Mouse (Mus musculus) lung, postnatal 14 days (tissue): ENCODE results near the gene Zer1.

Source experiments
- DNase-seq: peaks from one replicate; pipeline ENCODE4 v3.0.0; 2021

Gene Zer1

DNA sequence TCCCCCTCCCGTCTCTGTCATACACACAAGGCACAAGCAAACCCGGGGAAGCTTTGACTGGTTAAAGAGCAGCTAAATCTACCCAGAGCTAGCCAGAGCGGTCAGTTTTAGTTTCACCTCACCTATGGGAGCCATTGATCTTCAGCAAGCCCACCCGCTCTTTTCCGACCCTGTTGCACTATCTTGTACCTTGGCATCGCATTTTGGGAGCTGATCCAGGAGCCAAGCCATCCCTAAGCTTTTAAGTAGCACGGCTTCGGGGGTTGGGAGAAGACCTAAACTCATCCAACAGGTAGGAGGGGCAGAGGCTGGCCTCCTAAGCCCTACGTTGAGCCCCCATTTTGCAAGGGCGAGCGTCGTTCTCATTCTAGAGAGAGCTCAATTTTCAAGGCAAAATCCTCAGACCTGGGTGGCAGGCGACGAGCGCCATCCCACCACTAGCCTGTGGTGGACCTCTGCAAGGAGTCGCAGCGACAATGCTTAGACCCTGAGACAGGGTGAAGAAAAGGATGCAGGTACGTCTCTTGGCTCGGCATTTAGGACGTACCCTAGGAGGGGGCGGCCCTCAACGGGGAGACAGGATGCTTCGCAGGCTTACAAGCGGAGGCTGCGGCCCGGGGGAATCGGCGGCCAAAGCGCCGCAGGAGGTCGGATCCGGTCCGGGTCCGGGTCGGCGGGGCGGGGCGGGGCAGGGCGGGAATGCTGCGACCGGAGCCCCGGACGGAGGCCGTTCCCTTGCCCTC is 485 bp downstream of the Zer1 start:
- DNase-seq: no peak

DNA sequence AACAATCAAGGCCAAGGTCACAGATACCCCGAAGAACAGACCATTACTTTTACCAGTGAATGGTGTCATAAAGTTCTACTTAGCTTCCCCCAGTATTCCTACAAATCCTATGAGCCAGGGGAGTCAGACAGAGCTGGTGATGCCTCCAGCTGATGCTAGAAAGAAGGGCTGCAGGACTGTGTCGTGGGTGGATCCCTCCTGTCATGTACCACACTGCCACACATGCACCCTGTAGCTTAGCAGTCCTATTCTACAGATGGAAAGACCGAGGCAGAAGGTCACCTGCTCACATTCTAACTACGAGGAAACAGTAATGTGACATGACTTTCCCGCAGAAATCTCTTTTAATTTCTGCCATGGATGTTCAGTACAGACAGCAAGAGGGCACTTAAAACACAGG is 1.6 kb downstream of the Zer1 start:
- DNase-seq: no peak

DNA sequence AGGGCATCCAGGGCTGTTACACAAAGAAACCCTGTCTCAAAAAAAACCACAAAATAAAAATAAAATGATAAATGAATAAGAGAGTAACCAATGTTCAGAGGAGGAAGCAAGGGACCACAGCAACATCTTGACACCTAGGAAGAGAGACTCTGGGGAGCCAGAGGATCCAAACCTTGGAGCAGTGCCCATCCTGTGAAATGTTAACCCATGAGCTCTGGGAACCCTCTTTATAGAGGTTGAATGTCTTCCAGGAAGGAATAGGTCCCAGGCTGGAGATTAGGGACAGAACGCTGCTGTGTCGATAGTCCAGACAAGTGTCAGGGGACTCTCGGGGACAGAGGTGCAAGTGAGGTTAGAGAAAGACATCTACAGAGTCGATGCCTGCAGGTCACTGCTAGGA is 4.1 kb downstream of the Zer1 start:
- no peak for DNase-seq

DNA sequence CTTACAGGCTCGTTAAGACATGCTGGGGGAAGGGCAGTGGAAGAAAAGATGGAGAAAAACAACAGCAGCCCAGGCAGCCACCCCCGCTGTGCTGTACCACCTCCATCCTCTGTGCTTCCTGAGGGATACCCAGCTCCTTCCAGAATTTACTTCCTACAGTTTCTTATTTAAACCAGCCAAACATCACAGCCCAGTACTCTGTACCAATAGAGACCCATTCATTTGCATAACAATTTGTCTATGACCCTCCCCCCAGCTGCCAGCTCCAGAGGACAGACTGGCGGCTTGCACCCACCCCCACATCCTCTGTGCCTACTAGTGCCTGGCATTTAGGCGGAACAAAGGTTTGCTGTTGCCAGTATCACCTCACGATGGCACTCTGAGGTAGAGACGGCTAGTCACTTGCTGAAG is 4.7 kb downstream of the Zer1 start:
- DNase-seq: no peak

DNA sequence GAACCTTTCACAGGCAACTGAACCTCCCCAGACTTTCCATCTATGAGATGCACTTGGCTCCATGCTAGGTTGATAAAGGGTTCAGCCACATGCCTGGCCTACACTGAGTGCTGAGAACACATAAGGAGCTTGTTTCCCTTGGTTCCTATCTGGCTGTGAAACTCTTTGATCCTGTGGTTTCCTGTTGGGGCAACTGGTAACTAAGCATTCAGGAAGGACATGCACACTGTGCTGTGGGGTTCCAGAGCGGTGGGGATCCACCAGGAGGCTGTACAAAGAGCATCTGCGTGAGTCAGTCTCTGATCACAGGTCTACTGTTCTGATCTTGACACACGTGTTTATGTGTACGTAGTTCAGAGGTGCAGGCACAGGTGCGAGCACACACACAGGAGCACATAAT is 11.8 kb downstream of the Zer1 start:
- DNase-seq: no peak

DNA sequence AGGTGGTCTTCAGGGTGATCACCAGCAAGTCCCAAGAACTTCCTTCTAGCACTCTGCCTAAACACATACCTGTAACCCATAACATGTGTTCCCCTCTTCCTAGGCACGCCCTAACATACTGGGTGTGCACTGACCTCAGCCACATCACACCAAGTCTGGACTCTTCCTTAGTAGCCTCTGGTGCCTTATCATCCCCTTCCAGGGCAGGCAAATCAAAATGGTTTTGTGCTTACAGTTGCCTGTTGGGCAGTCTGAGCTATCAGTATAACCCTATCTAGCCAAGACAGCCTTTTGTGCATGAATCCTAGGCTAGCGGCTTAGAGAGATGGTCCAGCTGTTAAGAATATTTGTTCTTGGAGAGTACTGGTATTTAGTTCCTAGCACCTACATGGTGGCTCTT is 12.9 kb downstream of the Zer1 start:
- no peak for DNase-seq

DNA sequence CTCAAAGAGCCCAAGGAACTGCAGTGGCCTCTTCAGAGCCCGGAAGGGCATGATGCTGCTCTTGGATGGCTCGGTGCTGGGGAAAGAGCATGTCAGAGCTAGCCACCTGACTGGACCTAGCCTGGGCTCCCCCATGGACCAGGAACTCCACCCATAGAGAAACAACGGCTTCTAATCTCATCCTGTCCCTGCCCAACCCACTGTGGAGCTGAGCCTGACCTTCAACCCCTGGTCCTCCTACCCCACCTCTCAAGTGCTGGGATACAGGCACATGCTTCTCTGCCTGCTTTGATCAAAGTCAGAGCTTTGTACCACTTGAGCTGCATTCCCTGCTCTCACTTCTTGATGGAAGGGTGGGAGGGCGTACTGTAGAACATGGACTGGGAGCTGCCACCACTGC is 16.1 kb downstream of the Zer1 start:
- DNase-seq: no peak

DNA sequence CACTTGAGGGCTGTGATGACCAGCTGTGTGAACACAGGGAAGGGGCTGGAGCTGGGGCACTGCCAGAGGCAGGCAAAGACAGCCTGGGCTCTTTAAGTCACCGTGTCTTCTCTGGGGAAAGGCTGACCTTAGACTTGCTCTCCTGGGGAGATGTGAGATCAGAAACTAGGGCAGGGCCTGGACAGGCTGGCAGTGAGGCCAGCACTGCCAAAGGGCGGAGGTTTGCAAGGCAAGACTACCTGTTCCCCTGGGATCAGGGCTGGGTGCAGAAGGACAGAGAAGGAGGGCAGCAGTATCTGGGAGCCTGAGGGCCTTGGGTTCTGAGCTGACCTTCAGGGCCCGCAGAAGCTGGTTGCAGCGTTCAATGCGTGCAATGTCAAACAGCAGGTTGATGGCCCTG is 16.7 kb downstream of the Zer1 start:
- no peak for DNase-seq

DNA sequence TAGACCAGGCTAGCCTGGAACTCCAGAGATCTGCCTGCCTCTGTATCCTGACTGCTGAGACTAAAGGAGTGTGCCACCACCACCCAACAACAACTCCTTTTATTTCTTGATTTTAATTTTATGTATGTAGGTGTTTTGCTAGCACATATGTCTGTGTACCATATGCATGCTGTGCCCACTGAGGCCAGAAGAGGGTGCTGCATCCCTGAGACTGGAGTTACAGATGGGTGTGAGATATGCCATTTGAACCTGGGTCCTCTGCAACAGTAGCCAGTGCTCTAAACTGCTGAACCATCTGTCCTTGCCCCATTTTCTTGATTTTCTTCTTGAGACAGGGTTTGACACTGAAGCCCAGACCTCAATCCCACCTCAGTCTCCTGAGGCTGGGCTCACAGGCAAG is 18.0 kb downstream of the Zer1 start:
- DNase-seq: peak; percentile 67

DNA sequence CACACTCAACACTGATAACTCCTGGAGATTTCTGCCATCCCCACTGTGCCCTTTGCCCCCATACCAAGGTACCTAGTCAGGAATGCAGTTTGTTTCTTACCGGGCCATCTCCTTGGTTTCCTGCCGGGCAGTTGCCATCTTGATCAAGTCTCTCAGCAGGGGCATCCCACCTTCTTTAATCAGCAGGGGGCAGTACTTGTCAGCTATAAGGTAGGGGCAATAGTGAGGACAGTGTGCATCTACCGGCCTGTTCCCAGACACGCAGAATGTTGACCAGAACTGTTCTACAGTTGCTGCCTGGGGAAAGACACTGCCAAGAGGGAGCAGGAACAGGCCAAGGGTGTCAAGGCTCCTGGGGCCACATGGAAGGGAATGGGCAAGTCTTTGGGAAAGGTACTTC is 24.2 kb downstream of the Zer1 start:
- no peak for DNase-seq

DNA sequence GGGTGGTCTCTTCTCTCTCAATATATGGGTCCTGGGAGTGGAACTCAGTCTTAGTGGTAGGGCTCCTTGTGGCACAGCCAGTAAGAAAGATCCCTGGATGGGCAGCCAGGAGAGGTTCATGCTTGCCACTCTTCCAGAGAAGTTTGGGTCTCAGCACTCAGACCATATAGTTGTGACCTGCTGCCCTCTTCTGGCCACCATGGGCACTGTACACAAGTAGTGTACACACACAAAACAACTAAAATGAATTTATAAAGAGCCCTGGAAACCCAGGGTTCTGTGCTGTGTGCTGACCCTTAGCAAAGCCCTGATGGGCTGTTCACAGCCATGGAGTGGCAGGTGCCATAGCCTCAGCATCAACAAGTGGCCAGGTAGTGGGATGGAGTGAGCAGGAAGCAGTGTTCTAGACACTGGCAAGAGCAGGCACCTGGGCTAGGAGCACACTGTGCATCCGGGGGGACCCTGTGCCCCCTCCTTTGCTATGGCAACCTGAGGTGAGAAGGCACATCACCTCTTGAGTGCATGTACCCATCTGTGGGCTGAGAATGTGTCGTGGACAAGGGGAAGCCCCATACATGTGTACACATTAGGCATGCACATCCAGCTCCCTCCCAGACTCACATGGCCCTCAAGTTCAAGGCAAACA is 28.4 kb downstream of the Zer1 start:
- peak; percentile 76 for DNase-seq

DNA sequence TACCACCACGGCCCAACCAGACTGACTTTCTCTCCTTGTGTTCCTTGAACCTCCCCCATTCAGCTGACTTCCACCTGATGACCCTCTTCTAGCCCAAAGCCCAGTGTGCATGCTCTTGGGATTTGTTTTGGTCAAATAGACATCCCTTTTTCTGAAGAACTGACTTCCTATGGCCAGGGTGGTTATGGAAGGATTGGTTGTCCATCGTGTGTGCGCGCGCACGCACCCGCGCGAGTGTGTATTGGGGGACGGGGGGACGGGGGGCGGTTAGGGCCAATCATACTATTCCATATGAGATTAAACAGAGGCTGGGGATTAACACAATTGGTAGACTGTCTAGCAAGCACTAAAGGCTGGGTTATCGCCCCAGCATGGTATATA is 30.2 kb downstream of the Zer1 start:
- no peak for DNase-seq

DNA sequence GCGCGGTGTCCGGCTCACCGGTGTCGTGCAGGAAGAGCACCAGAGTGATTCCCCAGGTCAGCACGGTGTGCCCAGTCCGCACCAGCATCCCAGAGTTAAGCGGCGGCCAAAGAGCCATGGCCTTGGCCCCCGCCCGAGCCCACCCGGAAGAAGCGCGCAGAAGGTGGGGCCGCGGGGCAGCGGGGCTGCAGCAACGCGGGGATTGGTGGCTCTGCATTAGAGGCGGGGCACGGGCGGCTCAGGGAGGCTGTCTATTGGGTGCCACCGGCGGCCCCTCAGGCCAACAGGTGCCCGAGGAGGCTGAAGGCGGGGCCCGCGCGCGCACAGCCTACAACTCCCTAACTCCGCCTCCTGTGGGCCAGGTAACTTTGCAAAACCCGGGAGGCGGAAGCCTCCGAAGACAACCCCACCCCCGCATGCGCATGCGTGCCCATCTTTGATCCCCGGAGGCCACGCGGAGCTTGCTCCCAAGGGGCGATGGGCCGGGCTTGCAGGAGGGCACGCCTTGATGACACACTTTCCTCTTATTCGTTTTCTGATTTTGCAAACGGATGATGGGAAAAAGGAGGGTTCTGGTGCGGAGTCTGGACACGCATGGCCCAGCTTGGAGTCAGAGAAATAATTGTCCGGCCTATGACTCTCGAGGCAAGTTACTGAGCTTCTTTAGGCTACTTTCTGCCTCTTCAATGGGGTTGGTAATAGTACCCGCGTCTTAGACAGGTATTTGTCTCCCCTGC is 30.7 kb downstream of the Zer1 start, which contains the start of gene Zdhhc12:
Gene Zdhhc12, minus strand, starts transcription at position 178 of the 737 bp plus-strand sequence.
- peak; percentile 94 for DNase-seq

DNA sequence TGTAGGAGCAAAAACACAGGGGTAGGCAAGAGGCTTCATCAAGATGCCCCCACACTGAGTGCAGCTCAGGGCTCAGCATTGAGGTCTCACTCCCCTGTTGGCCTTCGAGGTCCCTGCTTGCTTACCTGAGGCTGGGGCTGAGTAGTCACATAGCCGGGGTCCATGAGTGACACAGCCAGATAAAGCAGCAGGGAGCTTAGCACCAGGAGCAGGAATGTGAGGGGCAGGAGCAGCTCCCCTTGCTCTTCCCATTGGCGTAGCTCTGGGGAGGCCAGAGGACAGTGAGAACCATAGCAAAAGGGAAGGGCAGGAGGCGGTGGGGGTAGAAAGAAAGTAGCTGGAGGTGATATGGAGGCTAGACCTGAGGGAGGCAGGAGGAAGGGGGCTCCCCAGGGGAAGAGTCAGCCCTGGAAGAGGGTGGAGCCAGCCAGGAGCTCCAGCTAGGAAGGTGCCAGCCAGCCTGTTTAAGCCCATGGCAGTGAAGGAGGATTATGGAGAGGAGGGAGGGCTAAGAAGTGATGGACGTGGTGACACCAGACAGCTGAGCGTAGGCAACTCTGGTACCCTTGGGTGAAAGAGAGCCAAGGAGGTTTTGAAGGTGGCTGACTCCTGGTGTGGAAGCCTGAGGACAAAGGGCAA is 32.0 kb downstream of the Zer1 start:
- DNase-seq: no peak

DNA sequence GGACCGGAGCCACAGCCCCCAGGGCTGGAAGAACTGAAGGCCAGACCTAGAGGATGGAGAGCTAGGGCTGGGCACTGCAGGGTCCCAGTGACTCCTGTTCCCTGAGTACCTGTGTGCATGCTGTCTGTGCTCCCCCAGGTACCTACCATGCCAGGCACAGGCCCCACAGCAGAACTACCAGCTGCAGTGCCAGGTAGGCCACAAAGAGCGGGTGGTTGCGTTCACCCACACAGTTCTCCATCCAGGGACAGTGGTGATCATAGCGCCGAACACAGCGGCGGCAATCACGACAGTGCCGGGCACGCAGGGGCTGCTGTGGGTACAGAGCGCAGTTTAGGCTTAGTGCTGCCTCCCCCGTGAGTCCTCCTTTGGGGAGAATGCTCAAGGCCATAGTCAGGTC is 32.9 kb downstream of the Zer1 start:
- DNase-seq: no peak

DNA sequence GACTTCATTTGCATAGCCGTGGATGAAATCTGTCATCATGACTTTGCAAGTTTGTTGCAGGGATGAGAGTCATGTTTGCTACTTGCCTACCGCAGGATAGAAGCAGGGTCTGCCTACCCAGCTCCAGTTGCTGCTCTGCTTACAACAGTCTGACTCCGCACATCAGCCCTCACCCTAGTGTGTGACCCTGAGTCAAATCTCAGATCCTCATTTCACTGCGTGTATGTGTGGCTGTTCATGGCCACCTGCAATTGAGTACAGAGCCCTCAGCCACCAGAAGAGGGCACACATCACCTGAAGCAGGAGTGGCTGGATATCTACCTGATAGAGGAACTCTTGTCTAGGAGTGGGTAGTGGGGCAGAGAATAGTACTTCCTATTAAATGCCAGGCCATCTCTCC is 37.1 kb downstream of the Zer1 start:
- no peak for DNase-seq

DNA sequence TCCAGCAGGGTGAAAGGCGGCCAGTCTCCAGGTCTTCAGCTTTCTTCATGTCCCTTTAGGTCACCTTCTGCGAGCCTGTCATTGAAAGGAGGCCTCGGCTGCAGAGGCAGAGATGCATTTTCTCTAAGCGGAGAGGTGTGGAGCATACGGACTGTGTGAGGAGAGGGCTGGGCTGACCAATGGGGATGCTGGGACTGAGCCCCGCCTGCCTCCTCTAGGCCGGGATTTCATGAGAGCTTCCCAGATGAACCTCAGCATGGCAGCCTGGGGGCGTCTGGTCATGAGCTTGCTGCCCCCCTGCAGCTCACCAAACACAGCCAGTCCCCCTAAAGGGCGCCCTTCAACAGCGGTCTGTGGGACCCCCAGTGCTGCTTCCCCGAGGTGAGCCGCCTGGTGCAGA is 39.8 kb downstream of the Zer1 start:
- no peak for DNase-seq

DNA sequence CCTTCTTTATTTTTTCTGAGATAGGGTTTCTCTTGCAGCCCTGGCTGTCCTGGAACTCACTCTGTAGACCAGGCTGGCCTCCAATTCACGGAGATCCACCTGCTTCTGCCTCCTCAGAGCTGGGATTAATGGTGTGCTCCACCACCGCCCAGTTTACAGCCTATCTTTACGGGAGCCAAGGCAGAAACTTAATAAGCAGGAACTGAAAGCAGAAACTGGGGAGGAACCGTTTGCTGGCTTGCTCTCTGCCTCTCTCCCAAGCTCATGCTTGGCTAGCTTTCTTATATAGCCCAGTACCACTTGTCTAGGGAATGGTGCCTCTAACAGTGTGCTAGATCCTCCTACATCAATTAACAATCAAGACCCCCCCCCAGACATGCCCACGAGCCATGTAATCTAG is 40.3 kb downstream of the Zer1 start:
- no peak for DNase-seq

DNA sequence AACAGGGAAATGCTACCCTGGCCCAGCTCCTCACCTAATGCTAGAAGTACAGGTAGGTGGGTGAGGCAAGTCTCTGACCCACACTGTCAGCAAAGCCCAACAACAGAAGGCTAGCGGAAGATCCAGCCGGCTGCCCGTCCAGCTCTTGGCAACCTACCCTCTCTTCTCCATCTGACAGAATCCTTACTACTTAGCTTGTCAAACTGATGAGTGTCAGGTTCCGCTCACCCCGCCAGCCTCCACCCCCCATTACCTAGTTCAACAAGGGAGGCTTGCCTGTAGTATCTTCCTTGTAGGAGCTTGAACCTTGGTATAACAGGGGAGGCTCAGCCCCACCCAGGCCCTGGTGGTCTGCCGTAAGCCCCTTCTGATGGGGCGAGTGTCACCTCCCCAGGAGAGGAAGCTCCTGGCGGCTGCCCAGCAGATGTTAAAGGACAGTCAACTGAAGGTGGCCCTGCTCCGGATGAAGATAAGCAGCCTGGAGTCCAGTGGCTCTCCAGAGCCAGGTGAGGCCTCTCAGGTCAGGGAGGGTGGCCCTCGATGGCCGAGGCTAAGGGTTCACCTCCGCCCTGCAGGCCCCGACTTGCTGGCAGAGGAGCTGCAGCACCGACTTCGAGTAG is 44.1 kb downstream of the Zer1 start:
- no peak for DNase-seq

DNA sequence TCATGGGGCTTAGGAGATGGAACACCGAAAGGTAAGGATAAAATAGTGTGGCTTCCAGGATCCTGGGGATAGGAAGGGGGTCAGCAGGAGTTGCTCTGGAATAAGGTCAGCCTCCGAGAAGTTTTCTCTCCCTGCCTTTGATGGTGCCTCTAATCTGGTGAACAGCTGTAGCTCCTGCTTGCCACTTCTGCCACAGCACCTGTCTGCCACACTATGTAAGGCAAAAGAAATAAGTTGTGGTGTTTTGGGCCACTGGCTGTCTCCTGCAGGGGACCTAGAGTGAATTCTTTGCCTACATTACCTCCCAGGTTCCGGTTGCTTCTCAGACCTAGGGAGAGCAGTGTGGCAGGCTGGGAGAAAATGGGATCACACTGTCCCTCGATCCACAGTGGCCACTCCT is 45.6 kb downstream of the Zer1 start:
- DNase-seq: no peak

DNA sequence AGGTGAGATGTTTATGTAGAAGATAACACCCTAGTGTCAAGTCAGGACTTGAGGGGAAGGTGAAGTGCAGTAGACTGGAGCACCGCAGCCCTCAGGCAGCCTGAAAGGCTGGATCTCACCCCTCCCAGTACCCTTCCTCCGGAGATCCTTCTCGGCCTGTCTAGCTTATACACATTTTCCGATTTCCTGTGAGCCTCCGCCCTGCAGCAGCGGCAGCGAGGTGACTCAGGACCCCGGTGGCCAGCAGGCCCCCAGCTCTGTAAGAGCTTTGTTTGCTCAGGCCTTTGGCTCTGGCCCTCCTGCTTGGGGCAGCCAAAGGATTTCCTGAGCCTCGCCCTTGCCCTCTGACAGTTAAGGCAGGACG is 46.1 kb downstream of the Zer1 start:
- DNase-seq: peak; percentile 31

DNA sequence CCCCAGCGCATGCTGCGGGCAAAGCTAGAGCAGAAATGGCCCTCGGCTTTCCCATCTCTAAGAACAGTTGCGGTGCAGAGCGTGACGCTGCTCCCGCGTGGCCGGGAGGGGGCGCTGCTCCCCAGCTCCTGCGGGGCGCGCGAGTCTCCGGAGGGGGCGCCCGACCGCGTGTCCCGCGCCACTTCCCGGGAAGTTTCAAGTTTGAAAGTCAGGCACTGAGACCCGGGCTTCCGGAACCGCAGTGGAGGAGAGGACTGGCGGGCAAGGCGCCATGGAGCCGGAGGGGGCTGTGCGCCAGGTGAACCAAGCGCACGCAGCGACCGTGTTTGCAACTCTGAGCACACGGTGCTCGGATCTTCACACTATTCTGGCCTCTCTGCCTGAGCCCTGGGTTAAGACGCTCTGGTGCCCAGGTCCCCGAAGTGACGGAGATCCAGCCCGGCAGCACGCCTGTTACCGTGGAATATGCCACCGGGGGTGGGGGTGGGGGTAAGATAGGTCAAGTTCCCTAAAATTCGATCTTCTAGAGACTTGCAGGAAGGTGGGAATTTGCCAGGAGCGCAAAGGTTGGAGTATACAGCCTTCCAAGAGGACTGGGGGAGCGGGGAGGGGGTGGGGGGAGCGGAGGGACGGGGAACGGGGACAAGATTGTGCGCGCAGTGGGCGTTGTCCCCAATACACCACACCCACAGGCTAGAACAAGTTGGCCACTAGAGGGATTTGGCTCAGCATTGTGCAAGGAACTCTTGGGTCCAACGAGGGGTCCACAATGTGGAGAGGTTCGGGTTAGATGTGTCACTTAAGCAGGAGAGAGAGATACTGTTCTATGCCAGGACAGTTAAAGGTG is 46.7 kb downstream of the Zer1 start, which contains the start of gene Pkn3:
Gene Pkn3, plus strand, starts transcription at position 183 of the 847 bp plus-strand sequence.
- DNase-seq: peak; percentile 89
